Mouse (Mus musculus) midbrain, embryonic 13.5 days (tissue): Measurements from ENCODE around the gene Farsb. TPM values are rescaled to one million over a fixed set of nuclear protein-coding genes. Genes with fewer than 3 reads are reported as not detected.
A peak's percentile ranks its signal among the peaks of the same experiment; 100 is the strongest.

Experiments used
- ATAC-seq: fragments of 200-750 bp; cut with Nextera tagmentation; 2 replicates; pipeline ENCODE4 v1.8.0; 2017; ENCODE audit warnings: mild to moderate bottlenecking, moderate TSS enrichment, moderate library complexity
- H3K27ac ChIP-seq: fragments of 300-500 bp; sonication (generic); 2 replicates; pipeline ENCODE4 v1.5.1; 2015; ENCODE audit warnings: inconsistent platforms, mild to moderate bottlenecking, moderate library complexity
- H3K27me3 ChIP-seq: fragments of 300-500 bp; sonication (generic); 2 replicates; pipeline ENCODE4 v1.6.1; 2015; ENCODE audit warnings: mild to moderate bottlenecking, inconsistent platforms
- H3K36me3 ChIP-seq: fragments of 300-500 bp; sonication (generic); 2 replicates; pipeline ENCODE4 v1.6.1; 2015; ENCODE audit warnings: mild to moderate bottlenecking, inconsistent platforms
- H3K4me1 ChIP-seq: fragments of 300-500 bp; sonication (generic); replicated peaks from 2 replicates; pipeline ENCODE4 v1.6.1; 2015; ENCODE audit warnings: inconsistent platforms
- H3K4me2 ChIP-seq: fragments of 300-500 bp; sonication (generic); replicated peaks from 2 replicates; pipeline ENCODE4 v1.6.1; 2015; ENCODE audit warnings: moderate library complexity, mild to moderate bottlenecking, inconsistent platforms
- H3K4me3 ChIP-seq: fragments of 300-500 bp; sonication (generic); replicated peaks from 2 replicates; pipeline ENCODE4 v1.5.1; 2015; ENCODE audit warnings: mild to moderate bottlenecking, inconsistent platforms
- H3K9ac ChIP-seq: fragments of 300-500 bp; sonication (generic); replicated peaks from 2 replicates; pipeline ENCODE4 v1.6.1; 2015; ENCODE audit warnings: mild to moderate bottlenecking, inconsistent platforms
- H3K9me3 ChIP-seq: fragments of 300-500 bp; sonication (generic); 2 replicates; pipeline ENCODE4 v1.6.1; 2016; ENCODE audit warnings: mild to moderate bottlenecking, inconsistent platforms
- WGBS: fragments of 180-500 bp; shearing (Covaris S2); methylation state at CpG from one replicate; pipeline ENCODE4 v1.1.7; 2015; 5-methylcytosine and 5-hydroxymethylcytosine counted together
- polyA plus RNA-seq: library from polyadenylated mRNA; unstranded; fragments of >200 nt; fragmentation: Nextera tagmentation; extraction: Ambion mirVana; gene quantifications from 2 replicates; pipeline ENCODE4 v1.2.1, GENCODE M21; 2015

Gene Farsb
- polyA plus RNA-seq, 1 experiment from 2014 or later: 140 TPM

GRCm38 (mm10) chr1:78454659-78455058 is 34.0 kb downstream of the Farsb start:
- Histone ChIP-seq H3K27ac (no peak overlapping the region), H3K4me2 (no peak overlapping the region), H3K4me1 (no peaks in the 10 kb centered on the region), H3K27me3 (no peaks in the 10 kb centered on the region), H3K36me3 (peaks cover 61% of the 10 kb centered on the region), H3K9me3 (no peaks in the 10 kb centered on the region), H3K4me3 (no peak overlapping the region), H3K9ac (no peak overlapping the region)
- peak; percentile 27; the same call in 1 of the 2 replicates for ATAC-seq
- 27% methylated on average over 7 of the region's 7 CpGs for WGBS

- ATAC-seq: no peak
- Histone ChIP-seq H3K4me1 (no peaks in the 10 kb centered on the region), H3K9ac (no peak overlapping the region), H3K27ac (no peak overlapping the region), H3K4me3 (no peak overlapping the region), H3K9me3 (no peaks in the 10 kb centered on the region), H3K36me3 (peaks cover 58% of the 10 kb centered on the region), H3K4me2 (no peak overlapping the region), H3K27me3 (no peaks in the 10 kb centered on the region)
- WGBS: 89% methylated on average over 8 of the region's 8 CpGs
Measured at GRCm38 (mm10) chr1:78453886-78454285, 34.8 kb downstream of the Farsb start.

GRCm38 (mm10) chr1:78452544-78452943 is 36.2 kb downstream of the Farsb start:
- Histone ChIP-seq H3K4me2 (no peak overlapping the region), H3K9ac (no peak overlapping the region)
- ATAC-seq: no peak

GRCm38 (mm10) chr1:78451070-78451854 is 37.4 kb downstream of the Farsb start:
- WGBS: 83% methylated on average over 12 of the region's 12 CpGs
- no peaks in the 10 kb centered on the region for H3K9me3 ChIP-seq
- H3K4me3 ChIP-seq: no peak overlapping the region
- H3K36me3 ChIP-seq: peaks cover 49% of the 10 kb centered on the region
- ATAC-seq: no peak
- no peaks in the 10 kb centered on the region for H3K27me3 ChIP-seq
- no peak overlapping the region for H3K9ac ChIP-seq
- no peak overlapping the region for H3K27ac ChIP-seq
- no peak overlapping the region for H3K4me2 ChIP-seq
- no peaks in the 10 kb centered on the region for H3K4me1 ChIP-seq

More at GRCm38 (mm10) chr1:78452544-78452943, 36.2 kb downstream of the Farsb start:
- Histone ChIP-seq H3K9me3 (no peaks in the 10 kb centered on the region), H3K27me3 (no peaks in the 10 kb centered on the region), H3K27ac (no peak overlapping the region), H3K4me3 (no peak overlapping the region), H3K4me1 (no peaks in the 10 kb centered on the region), H3K36me3 (peaks cover 53% of the 10 kb centered on the region)
- WGBS: 85% methylated on average over 6 of the region's 6 CpGs

GRCm38 (mm10) chr1:78448091-78448490 is 40.6 kb downstream of the Farsb start:
- H3K9me3 ChIP-seq: no peaks in the 10 kb centered on the region
- no peak overlapping the region for H3K4me2 ChIP-seq
- no peaks in the 10 kb centered on the region for H3K4me1 ChIP-seq
- no peak overlapping the region for H3K9ac ChIP-seq
- ATAC-seq: 0 out of 2 replicates have a peak, but pooled peaks have one; percentile 40
- H3K27me3 ChIP-seq: no peaks in the 10 kb centered on the region
- no peak overlapping the region for H3K4me3 ChIP-seq
- 70% methylated on average over 1 of the region's 1 CpGs for WGBS
- H3K27ac ChIP-seq: no peak overlapping the region
- H3K36me3 ChIP-seq: peaks cover 52% of the 10 kb centered on the region

GRCm38 (mm10) chr1:78446742-78447141 is 42.0 kb downstream of the Farsb start:
- Histone ChIP-seq H3K4me2 (no peak overlapping the region), H3K27me3 (no peaks in the 10 kb centered on the region), H3K9me3 (no peaks in the 10 kb centered on the region), H3K36me3 (peaks cover 52% of the 10 kb centered on the region), H3K27ac (no peak overlapping the region), H3K9ac (no peak overlapping the region), H3K4me3 (no peak overlapping the region), H3K4me1 (no peaks in the 10 kb centered on the region)
- 92% methylated on average over 6 of the region's 6 CpGs for WGBS
- no peak for ATAC-seq

GRCm38 (mm10) chr1:78446232-78446631 is 42.5 kb downstream of the Farsb start:
- H3K27ac ChIP-seq: no peak overlapping the region
- 95% methylated on average over 8 of the region's 8 CpGs for WGBS
- H3K4me3 ChIP-seq: no peak overlapping the region
- H3K4me2 ChIP-seq: no peak overlapping the region
- no peaks in the 10 kb centered on the region for H3K4me1 ChIP-seq
- no peaks in the 10 kb centered on the region for H3K27me3 ChIP-seq
- H3K9me3 ChIP-seq: no peaks in the 10 kb centered on the region
- H3K9ac ChIP-seq: no peak overlapping the region
- ATAC-seq: no peak
- peaks cover 51% of the 10 kb centered on the region for H3K36me3 ChIP-seq

- H3K9me3 ChIP-seq: no peaks in the 10 kb centered on the region
- H3K9ac ChIP-seq: no peak overlapping the region
- no peak for ATAC-seq
- H3K4me3 ChIP-seq: no peak overlapping the region
- WGBS: 92% methylated on average over 7 of the region's 7 CpGs
- no peaks in the 10 kb centered on the region for H3K27me3 ChIP-seq
- no peak overlapping the region for H3K4me2 ChIP-seq
- peaks cover 40% of the 10 kb centered on the region for H3K36me3 ChIP-seq
- no peaks in the 10 kb centered on the region for H3K4me1 ChIP-seq
- no peak overlapping the region for H3K27ac ChIP-seq
Measured at GRCm38 (mm10) chr1:78443056-78443455, 45.6 kb downstream of the Farsb start.

- Histone ChIP-seq H3K27me3 (no peaks in the 10 kb centered on the region), H3K27ac (no peak overlapping the region; the same call in 1 of the 2 replicates), H3K4me3 (no peak overlapping the region), H3K4me1 (no peaks in the 10 kb centered on the region), H3K9ac (no peak overlapping the region), H3K4me2 (no peak overlapping the region), H3K36me3 (peaks cover 35% of the 10 kb centered on the region), H3K9me3 (no peaks in the 10 kb centered on the region)
- WGBS: 92% methylated on average over 8 of the region's 8 CpGs
- no peak for ATAC-seq
Measured at GRCm38 (mm10) chr1:78440716-78441115, 48.0 kb downstream of the Farsb start.

- peaks cover 25% of the 10 kb centered on the region for H3K36me3 ChIP-seq
- H3K9ac ChIP-seq: no peak overlapping the region
- no peak overlapping the region for H3K4me3 ChIP-seq
- 81% methylated on average over 3 of the region's 3 CpGs for WGBS
- no peaks in the 10 kb centered on the region for H3K27me3 ChIP-seq
- no peaks in the 10 kb centered on the region for H3K4me1 ChIP-seq
- ATAC-seq: no peak
- no peak overlapping the region for H3K27ac ChIP-seq
- H3K4me2 ChIP-seq: no peak overlapping the region
- no peaks in the 10 kb centered on the region for H3K9me3 ChIP-seq
Measured at GRCm38 (mm10) chr1:78437150-78437549, 51.5 kb downstream of the Farsb start.

GRCm38 (mm10) chr1:78436445-78436844 is 52.3 kb downstream of the Farsb start:
- 0 out of 2 replicates have a peak, but pooled peaks cover 2% of the 10 kb centered on the region for H3K27me3 ChIP-seq
- no peak overlapping the region for H3K9ac ChIP-seq
- ATAC-seq: no peak
- no peak overlapping the region for H3K27ac ChIP-seq
- no peak overlapping the region for H3K4me2 ChIP-seq
- peaks cover 22% of the 10 kb centered on the region for H3K36me3 ChIP-seq
- no peaks in the 10 kb centered on the region for H3K9me3 ChIP-seq
- 95% methylated on average over 1 of the region's 1 CpGs for WGBS
- no peak overlapping the region for H3K4me3 ChIP-seq
- no peaks in the 10 kb centered on the region for H3K4me1 ChIP-seq

- 0 out of 2 replicates have a peak, but pooled peaks cover 2% of the 10 kb centered on the region for H3K27me3 ChIP-seq
- no peak overlapping the region for H3K4me3 ChIP-seq
- H3K9me3 ChIP-seq: no peaks in the 10 kb centered on the region
- H3K36me3 ChIP-seq: peaks cover 18% of the 10 kb centered on the region
- H3K4me2 ChIP-seq: no peak overlapping the region
- WGBS: 86% methylated on average over 2 of the region's 2 CpGs
- no peak overlapping the region for H3K27ac ChIP-seq
- H3K4me1 ChIP-seq: no peaks in the 10 kb centered on the region
- no peak overlapping the region for H3K9ac ChIP-seq
- ATAC-seq: no peak
Measured at GRCm38 (mm10) chr1:78435967-78436366, 52.7 kb downstream of the Farsb start.
